Mouse (Mus musculus) cortical plate, adult 2 months (tissue): ENCODE results near the gene Grhpr.

Source experiments
- CTCF ChIP-seq: fragments of 200-500 bp; IDR thresholded peaks from 2 replicates; pipeline ENCODE4 v1.5.1; 2011; ENCODE audit warnings: mild to moderate bottlenecking, control low read depth, low read length; ENCODE audit not compliant: insufficient read depth; ENCODE audit errors: extremely low read depth
- POLR2A ChIP-seq: fragments of 200-500 bp; IDR thresholded peaks from 2 replicates; pipeline ENCODE4 v1.6.1; 2011; ENCODE audit warnings: mild to moderate bottlenecking, low read length, control low read depth; ENCODE audit not compliant: insufficient read depth; ENCODE audit errors: extremely low read depth

GRCm38 (mm10) chr4:45036048-45036447 lies 54.9 kb downstream of the Grhpr start:
- no peak for TF ChIP-seq CTCF
- no peak for TF ChIP-seq POLR2A
